Mouse (Mus musculus) forebrain, embryonic 11.5 days (tissue): ENCODE data around the gene Btaf1. TPM values are rescaled to one million over a fixed set of nuclear protein-coding genes. Genes with fewer than 3 reads are reported as not detected.

Experiments used
- ATAC-seq: fragments of 200-750 bp; cut with Nextera tagmentation; replicated peaks from 2 replicates; pipeline ENCODE4 v1.8.0; 2017; ENCODE audit warnings: moderate TSS enrichment; ENCODE audit not compliant: low FRiP score
- DNase-seq: peaks from one replicate; pipeline ENCODE4 v3.0.0-alpha.2; 2017; ENCODE audit warnings: low spot score
- H3K27ac ChIP-seq: fragments of 300-500 bp; sonication (generic); 2 replicates; pipeline ENCODE4 v1.5.1; 2014; ENCODE audit warnings: low read depth, low read length
- H3K27me3 ChIP-seq: fragments of 300-500 bp; sonication (generic); 2 replicates; pipeline ENCODE4 v1.6.1; 2014; ENCODE audit warnings: mild to moderate bottlenecking, low read length, mixed read lengths; ENCODE audit not compliant: control insufficient read depth, insufficient read depth
- H3K36me3 ChIP-seq: fragments of 300-500 bp; sonication (generic); 2 replicates; pipeline ENCODE4 v1.6.1; 2014; ENCODE audit warnings: mild to moderate bottlenecking, low read length, moderate library complexity, mixed read lengths; ENCODE audit not compliant: control insufficient read depth, insufficient read depth
- H3K4me1 ChIP-seq: fragments of 300-500 bp; sonication (generic); replicated peaks from 2 replicates; pipeline ENCODE4 v1.6.1; 2014; ENCODE audit warnings: low read length, mixed read lengths; ENCODE audit not compliant: control insufficient read depth, insufficient read depth
- H3K4me2 ChIP-seq: fragments of 300-500 bp; sonication (generic); 2 replicates; pipeline ENCODE4 v1.6.1; 2014; ENCODE audit warnings: low read depth, mild to moderate bottlenecking, low read length, moderate library complexity, mixed read lengths; ENCODE audit not compliant: severe bottlenecking
- H3K4me3 ChIP-seq: fragments of 300-500 bp; sonication (generic); 2 replicates; pipeline ENCODE4 v1.5.1; 2014; ENCODE audit warnings: low read depth, low read length
- H3K9ac ChIP-seq: fragments of 300-500 bp; sonication (generic); 2 replicates; pipeline ENCODE4 v1.6.1; 2014; ENCODE audit warnings: low read length
- H3K9me3 ChIP-seq: fragments of 300-500 bp; sonication (generic); 2 replicates; pipeline ENCODE4 v1.6.1; 2016; ENCODE audit warnings: low read length, mixed read lengths; ENCODE audit not compliant: control insufficient read depth
- WGBS: fragments of 180-500 bp; shearing (Covaris S2); extraction: QIAGEN DNeasy Blood & Tissue Kit; methylation state at CpG from one replicate; pipeline ENCODE4 v1.1.7; 2014; 5-methylcytosine and 5-hydroxymethylcytosine counted together
- polyA plus RNA-seq: library from polyadenylated mRNA; unstranded; fragments of >200 nt; fragmentation: Nextera tagmentation; extraction: Ambion mirVana; gene quantifications from 2 replicates; pipeline ENCODE4 v1.2.1, GENCODE M21; 2014

Gene Btaf1
- polyA plus RNA-seq, 1 experiment from 2014 or later: 23.8 TPM

DNA sequence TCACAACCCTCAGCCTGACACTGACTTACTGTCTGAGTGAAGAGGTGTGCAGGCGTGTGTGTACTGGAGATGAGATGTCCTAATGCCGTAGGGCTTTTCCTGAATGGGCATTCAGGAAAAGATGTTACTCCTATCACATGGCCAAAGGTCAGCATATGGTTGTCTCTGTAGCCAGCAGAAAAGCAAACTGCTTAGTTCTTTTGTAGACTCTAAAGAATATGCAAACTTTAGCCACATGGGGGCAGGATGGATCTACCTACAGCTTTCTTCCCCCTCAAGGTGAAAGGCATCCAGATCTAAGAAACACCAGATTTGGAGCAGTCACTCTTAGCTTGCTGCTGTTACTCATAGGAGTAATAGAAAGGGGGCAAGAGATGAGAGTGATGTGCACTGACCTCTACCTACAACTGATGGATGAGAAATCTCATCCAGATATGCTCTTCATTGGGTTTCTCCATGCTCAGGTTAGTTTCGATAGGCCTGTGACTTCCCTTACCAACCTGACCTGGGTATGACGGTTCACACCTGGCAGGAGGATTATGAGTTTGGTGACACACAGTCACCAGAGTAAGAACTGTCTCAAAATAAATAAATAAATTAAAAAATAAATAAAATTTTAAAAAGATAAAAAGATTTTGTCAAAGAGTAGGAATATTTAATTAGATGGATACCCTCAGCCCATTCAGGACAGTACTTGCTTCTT is 124.9 kb downstream of the Btaf1 start:
- DNase-seq (no peak), ATAC-seq (no peak)
- Histone ChIP-seq H3K9me3 (no peaks in the 10 kb centered on the region), H3K27ac (no peak overlapping the region), H3K27me3 (no peaks in the 10 kb centered on the region), H3K4me2 (no peak overlapping the region), H3K9ac (no peak overlapping the region), H3K4me1 (no peaks in the 10 kb centered on the region), H3K4me3 (no peak overlapping the region), H3K36me3 (no peaks in the 10 kb centered on the region)
- WGBS: 80% methylated on average over 4 of the region's 4 CpGs

DNA sequence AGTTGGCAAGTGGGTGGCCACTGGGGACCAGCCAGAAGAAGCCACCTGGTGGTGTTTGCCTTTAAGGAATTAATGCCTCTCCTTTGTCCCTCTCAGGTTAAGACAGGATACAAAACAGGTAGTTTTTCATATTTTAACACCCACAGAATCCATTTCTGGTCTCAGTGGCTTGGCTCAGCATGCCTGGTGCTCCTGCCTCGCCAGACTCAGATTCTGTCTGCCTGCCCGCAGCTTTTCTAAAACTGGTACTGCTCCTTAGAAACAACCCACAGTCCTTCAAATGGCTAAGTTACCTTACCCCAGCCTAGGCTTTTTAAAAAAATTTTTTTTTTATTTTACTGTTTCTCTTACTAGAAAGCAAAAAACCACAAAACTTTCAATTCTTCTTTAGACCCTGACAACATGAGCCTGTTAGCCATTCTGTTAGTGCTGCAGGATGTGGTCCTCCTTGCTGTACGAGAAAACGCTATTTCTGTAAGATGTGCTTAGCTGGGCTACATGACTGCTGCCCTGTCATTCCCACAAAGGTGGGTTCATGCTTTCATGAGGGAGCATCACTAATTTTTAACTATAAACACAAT is 130.2 kb downstream of the Btaf1 start:
- ATAC-seq (no peak), DNase-seq (no peak)
- H3K4me2 ChIP-seq: no peak overlapping the region
- no peaks in the 10 kb centered on the region for H3K9me3 ChIP-seq
- H3K27me3 ChIP-seq: no peaks in the 10 kb centered on the region
- H3K27ac ChIP-seq: no peak overlapping the region
- H3K4me1 ChIP-seq: no peaks in the 10 kb centered on the region
- no peak overlapping the region for H3K4me3 ChIP-seq
- no peak overlapping the region for H3K9ac ChIP-seq
- no peaks in the 10 kb centered on the region for H3K36me3 ChIP-seq
- 89% methylated on average over 4 of the region's 4 CpGs for WGBS

DNA sequence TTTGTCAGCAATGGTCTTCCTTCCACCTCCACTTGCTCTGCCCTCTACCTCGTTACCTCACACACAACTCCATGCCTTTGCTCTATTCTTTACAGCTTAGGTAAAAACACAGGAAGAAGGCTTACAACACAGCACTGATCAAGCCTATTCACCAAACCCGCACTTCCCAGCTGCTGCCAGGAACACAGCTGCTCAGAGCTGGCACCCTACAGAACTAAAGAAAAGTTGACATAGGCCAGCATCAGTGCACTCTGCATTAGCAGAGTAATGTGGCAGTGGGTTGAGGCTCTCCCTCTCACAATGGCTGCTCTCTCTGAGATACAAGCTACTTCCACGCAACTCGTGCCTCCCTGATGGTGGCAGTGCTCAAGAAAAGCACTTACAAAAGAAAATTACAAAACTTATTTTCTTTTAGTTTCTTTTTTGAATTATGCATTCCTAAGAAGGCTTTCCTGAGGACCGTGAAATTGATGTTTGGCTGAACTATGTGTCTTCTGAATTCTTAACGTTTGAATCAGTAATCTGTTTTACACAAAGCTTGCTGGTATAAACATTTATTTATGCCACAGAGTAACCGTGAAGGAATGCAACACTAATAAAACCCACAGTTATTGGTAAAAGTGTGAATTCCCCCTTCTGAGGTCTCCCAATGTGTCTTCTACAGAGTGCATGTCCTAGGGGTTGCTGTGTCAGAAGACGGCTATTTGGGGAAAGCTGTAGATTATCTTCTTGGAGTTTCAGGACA is 131.5 kb downstream of the Btaf1 start:
- Histone ChIP-seq H3K27me3 (no peaks in the 10 kb centered on the region), H3K36me3 (no peaks in the 10 kb centered on the region), H3K4me2 (no peak overlapping the region), H3K9ac (no peak overlapping the region), H3K4me3 (no peak overlapping the region), H3K4me1 (no peaks in the 10 kb centered on the region), H3K9me3 (no peaks in the 10 kb centered on the region), H3K27ac (no peak overlapping the region)
- ATAC-seq: no peak
- 81% methylated on average over 8 of the region's 8 CpGs for WGBS
- DNase-seq: no peak

DNA sequence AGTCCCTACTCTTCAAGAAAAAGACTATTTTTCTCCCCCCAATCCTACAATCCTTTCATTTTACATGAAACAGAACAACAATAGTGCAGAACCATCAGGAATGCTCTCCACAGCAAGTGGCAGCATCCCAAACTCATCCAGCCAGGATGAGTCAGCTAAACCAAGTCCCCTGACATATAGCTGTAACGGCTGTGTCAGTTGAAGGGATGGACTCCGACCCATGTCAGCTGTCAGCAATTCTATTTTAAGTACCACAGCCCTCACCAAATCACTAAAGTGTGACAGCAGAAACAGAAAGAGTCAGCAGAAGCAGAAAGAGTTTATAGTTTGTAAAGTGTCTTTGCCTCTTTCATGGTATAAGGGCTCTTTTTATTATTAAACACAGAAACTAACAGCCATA is 133.7 kb downstream of the Btaf1 start:
- H3K4me1 ChIP-seq: no peaks in the 10 kb centered on the region
- H3K4me3 ChIP-seq: no peak overlapping the region
- H3K9ac ChIP-seq: no peak overlapping the region
- no peaks in the 10 kb centered on the region for H3K9me3 ChIP-seq
- ATAC-seq: no peak
- 73% methylated on average over 2 of the region's 2 CpGs for WGBS
- no peak for DNase-seq
- no peak overlapping the region for H3K27ac ChIP-seq
- H3K27me3 ChIP-seq: no peaks in the 10 kb centered on the region
- H3K36me3 ChIP-seq: no peaks in the 10 kb centered on the region
- H3K4me2 ChIP-seq: no peak overlapping the region

DNA sequence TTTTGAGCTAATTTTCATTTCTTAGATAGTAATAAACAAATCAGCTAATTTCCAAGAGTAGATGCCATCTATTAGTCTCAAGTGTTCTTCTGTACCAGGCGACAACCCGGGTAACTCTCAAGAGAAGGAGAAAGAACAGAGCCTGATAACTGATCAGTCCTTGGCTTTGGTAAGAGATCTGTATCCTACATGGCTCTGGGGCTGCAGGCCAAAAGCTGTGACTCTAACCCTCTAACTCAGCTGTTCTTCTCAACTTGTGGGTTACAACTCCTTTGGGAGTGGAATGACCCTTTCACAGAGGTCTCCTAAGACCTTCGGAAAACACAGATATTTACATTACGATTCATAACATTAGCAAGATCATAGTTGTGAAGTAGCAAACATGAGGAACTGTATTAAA is 134.2 kb downstream of the Btaf1 start:
- Histone ChIP-seq H3K36me3 (no peaks in the 10 kb centered on the region), H3K9me3 (no peaks in the 10 kb centered on the region), H3K9ac (no peak overlapping the region), H3K27me3 (no peaks in the 10 kb centered on the region), H3K4me1 (no peaks in the 10 kb centered on the region), H3K27ac (no peak overlapping the region), H3K4me3 (no peak overlapping the region), H3K4me2 (no peak overlapping the region)
- 92% methylated on average over 4 of the region's 4 CpGs for WGBS
- no peak for DNase-seq
- no peak for ATAC-seq

Other genes starting within 250 kb of the Btaf1 start
- 2.0 and 2.1 TPM in 2 replicates for gene Ppp1r3c, start 189.4 kb upstream of the Btaf1 start, polyA plus RNA-seq
- gene Tnks2, start 91.8 kb upstream of the Btaf1 start, polyA plus RNA-seq: 68.3 and 85.8 TPM in 2 replicates
- gene Fgfbp3, start 6.5 kb upstream of the Btaf1 start, polyA plus RNA-seq: 28.6 and 29.3 TPM in 2 replicates